Mouse (Mus musculus) kidney, adult 10 weeks (tissue): ENCODE measurements around the gene Il17d. TPM values are rescaled to one million over a fixed set of nuclear protein-coding genes. Genes with fewer than 3 reads are reported as not detected.

Experiments
- polyA plus RNA-seq: library from polyadenylated mRNA; stranded (reverse); fragments of 350-450 nt; fragmentation: Illumina TruSeq; extraction: RNeasy Lipid Tissue Mini Kit (QIAGEN cat#74804); gene quantifications from one replicate; pipeline ENCODE4 v1.2.3, GENCODE M21; 2014; ENCODE audit warnings: low read depth, low replicate concordance

Gene Il17d
- polyA plus RNA-seq = 0.61 TPM

GRCm38 (mm10) chr14:57524671-57525387 is at the start of gene Il17d:
TSS of gene Il17d (plus strand) at chr14:57524777.

GRCm38 (mm10) chr14:57571155-57572133 is 46.9 kb downstream of the Il17d start, which contains the start of gene Eef1akmt1:
TSS of gene Eef1akmt1 (minus strand) at chr14:57571612.

Other genes starting within 250 kb of the Il17d start
- 60.8 TPM for gene Cryl1, start 126.2 kb upstream of the Il17d start, polyA plus RNA-seq
- 34.4 TPM for gene Ift88, start 100.7 kb upstream of the Il17d start, polyA plus RNA-seq
- gene Eef1akmt1, start 46.8 kb downstream of the Il17d start, polyA plus RNA-seq = 11.0 TPM
- 22.3 TPM for gene Xpo4, start 140.7 kb downstream of the Il17d start, polyA plus RNA-seq
- gene Gm49361, start 221.3 kb downstream of the Il17d start, polyA plus RNA-seq = not detected
- 31.0 TPM for gene Lats2, start 233.6 kb downstream of the Il17d start, polyA plus RNA-seq